Mouse (Mus musculus) testis, adult 10 weeks (tissue): ENCODE results near the gene Gm21750. TPM values are rescaled to one million over a fixed set of nuclear protein-coding genes. Genes with fewer than 3 reads are reported as not detected.

Experiments used
- polyA plus RNA-seq: library from polyadenylated mRNA; stranded (reverse); fragments of 350-450 nt; fragmentation: Illumina TruSeq; extraction: RNeasy Lipid Tissue Mini Kit (QIAGEN cat#74804); gene quantifications from one replicate; pipeline ENCODE4 v1.2.3, GENCODE M21; 2014; ENCODE audit warnings: low read depth, low replicate concordance

Gene Gm21750
- polyA plus RNA-seq: not detected

GRCm38 (mm10) chr14:73660925-73661324 lies at the start of gene Gm21750:
Gene Gm21750 (plus strand): TSS chr14:73661225.

Other genes starting within 250 kb of the Gm21750 start
- gene Med4, start 151.2 kb upstream of the Gm21750 start, polyA plus RNA-seq: 59.2 TPM
- 1,159 TPM for gene Sucla2, start 135.9 kb upstream of the Gm21750 start, polyA plus RNA-seq
- 4.4 TPM for gene Nudt15, start 113.0 kb upstream of the Gm21750 start, polyA plus RNA-seq